Mouse (Mus musculus): Measurements from ENCODE around the gene Paqr6.

DNA sequence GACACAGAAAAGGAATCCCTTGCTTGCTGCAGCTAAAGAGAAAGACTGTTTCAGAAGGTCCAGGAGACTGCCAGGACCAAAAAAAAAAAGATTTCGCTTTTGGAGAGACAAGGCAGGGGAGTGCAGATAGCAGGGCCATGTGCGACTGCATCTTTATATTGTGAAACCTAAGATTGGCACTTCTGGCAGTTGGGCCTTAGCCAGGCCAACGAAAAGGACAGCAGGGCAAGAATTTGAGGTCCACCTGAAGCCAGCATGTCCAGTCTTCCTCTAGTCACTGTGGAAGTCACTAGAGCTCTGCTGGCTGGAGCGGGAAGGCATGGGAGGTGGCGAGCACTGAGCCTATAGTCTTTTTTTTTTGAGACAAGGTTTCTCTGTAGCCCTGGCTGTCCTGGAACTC is 44.6 kb downstream of the Paqr6 start:
- TF ChIP-seq POLR2A (IDR thresholded peaks at IDR 0.05; ENCODE audit: borderline replicate concordance, extremely low read depth, insufficient read depth, insufficient read length, poor library complexity, severe bottlenecking) = no peak
- no peak for TF ChIP-seq CTCF (IDR thresholded peaks at IDR 0.05; ENCODE audit: borderline replicate concordance, extremely low read depth, insufficient read depth, insufficient read length)

Data from brain, embryonic 14.5 days (tissue).